26 mouse cellular contexts compared by ENCODE assay signal in genomic region chr2:105151544-105151943, GRCm38 (mm10). TPM values are rescaled to one million over a fixed set of nuclear protein-coding genes. Genes with fewer than 3 reads are reported as not detected.
"Had no signal": no experiment of that assay in that cellular context is flagged by ENCODE, and none has a peak within 500 bp of the region (broad histone marks: within the 10 kb centered on the region; RNA-seq: fewer than 3 reads in every experiment).

No protein-coding gene starts in this region.

- DNase-seq: lung, adult 18-20 months; lung, embryonic 14.5 days; lung, postnatal 10 days; lung, postnatal 4 days; midbrain, embryonic 14.5 days; retina, postnatal 1 day; right cerebral cortex, postnatal 14 days; right cerebral cortex, postnatal 4 days; spleen, adult 18-20 months; thymus, adult 2 months; thymus, postnatal 25 days; thymus, postnatal 4 days had no signal

RNA-seq across cellular contexts. Expression of gene Wt1, which starts 25.2 kb away (rescaled TPM):
- polyA plus RNA-seq: midbrain, embryonic 10.5 days; midbrain, embryonic 14.5 days; myocyte had no signal

RNA-seq across cellular contexts. Expression of gene Gm11060, which starts 59.7 kb away (rescaled TPM):
- polyA plus RNA-seq: liver, embryonic 16.5 days; lung, embryonic 14.5 days; lung, embryonic 16.5 days; midbrain, embryonic 10.5 days; midbrain, embryonic 12.5 days; midbrain, embryonic 14.5 days; midbrain, embryonic 16.5 days; myocyte; neural tube, embryonic 11.5 days; neural tube, embryonic 13.5 days; neural tube, embryonic 15.5 days; small intestine, adult 2 months; stomach, embryonic 14.5 days; stomach, embryonic 16.5 days; testis, adult 2 months; thymus, adult 2 months; urinary bladder, adult 2 months had no signal
